Mouse (Mus musculus) liver, embryonic 14.5 days (tissue): ENCODE data around the gene Ankrd36.

Experiments
- CTCF ChIP-seq: IDR thresholded peaks from 2 replicates; pipeline ENCODE4 v1.5.1; 2016; ENCODE audit warnings: antibody characterized with exemption, low read depth, control low read depth
- EP300 ChIP-seq: IDR thresholded peaks from 2 replicates; pipeline ENCODE4 v1.6.1; 2016; ENCODE audit warnings: antibody characterized with exemption, low read depth

DNA sequence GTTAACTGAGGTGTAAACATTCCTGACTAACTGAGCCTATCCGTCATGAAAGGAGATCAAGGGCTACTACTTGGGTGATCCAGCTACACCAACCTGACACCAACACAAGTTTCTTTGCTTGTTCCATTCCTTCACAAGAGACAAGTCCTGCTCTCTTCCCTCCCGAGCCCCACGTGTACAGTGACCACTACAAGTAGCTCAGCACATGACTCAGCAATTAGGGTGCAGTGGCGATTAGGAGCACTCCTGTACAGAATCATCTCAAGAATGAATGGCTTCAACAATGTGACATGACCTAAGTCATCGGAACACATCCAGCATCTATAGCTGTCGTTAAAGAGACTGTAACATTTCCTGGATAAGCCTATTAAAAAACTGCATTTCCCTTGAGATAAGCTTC is 38.8 kb upstream of the Ankrd36 start:
- TF ChIP-seq CTCF (no peak), EP300 (no peak)
